In the genomic region with DNA sequence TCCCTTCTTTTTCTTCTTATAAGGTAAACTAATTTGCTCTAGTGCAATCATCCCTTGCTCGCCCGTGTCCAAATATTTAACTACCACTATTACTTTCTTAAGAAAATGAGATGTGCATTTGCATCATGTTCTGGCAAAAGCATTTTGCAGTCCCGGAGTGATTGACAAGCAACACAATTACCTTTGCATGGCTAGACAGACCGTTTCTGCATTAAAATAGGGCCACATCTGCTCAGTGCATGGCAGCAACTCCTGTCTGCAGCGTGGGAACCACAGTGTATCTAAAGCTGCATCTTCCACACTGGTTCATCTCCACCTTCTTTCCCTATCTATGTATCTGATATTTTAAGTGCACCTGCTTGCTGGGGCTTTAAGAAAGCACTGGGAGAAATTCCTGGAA, we compare ENCODE assay signal across 13 mouse cellular contexts.
"Had no signal": no experiment of that assay in that cellular context is flagged by ENCODE, and none has a peak within 500 bp of the region (broad histone marks: within the 10 kb centered on the region; RNA-seq: fewer than 3 reads in every experiment).

No protein-coding gene starts in this region.

- DNase-seq: kidney, adult 8-10 months; kidney, postnatal 36 days; left cerebral cortex, postnatal 4 days; lung, adult 2 months; lung, postnatal 36 days; right cerebral cortex, postnatal 14 days; thymus, adult 2 months; thymus, postnatal 25 days had no signal

- H3K4me1 ChIP-seq: limb, embryonic 13.5 days; stomach, embryonic 15.5 days had no signal

- H3K9me3 ChIP-seq: limb, embryonic 13.5 days; stomach, embryonic 15.5 days had no signal

- H3K4me2 ChIP-seq: limb, embryonic 13.5 days; stomach, embryonic 15.5 days had no signal

- H3K27me3 ChIP-seq: limb, embryonic 13.5 days; stomach, embryonic 15.5 days had no signal

- H3K9ac ChIP-seq: limb, embryonic 13.5 days; liver, embryonic 14.5 days; stomach, embryonic 15.5 days had no signal

- H3K36me3 ChIP-seq: limb, embryonic 13.5 days; stomach, embryonic 15.5 days had no signal

- H3K27ac ChIP-seq: limb, embryonic 13.5 days; liver, embryonic 14.5 days; stomach, embryonic 15.5 days had no signal

- H3K4me3 ChIP-seq: limb, embryonic 13.5 days; stomach, embryonic 15.5 days had no signal

- ATAC-seq: intestine, postnatal 0 days; lung, postnatal 0 days had no signal
